Mouse (Mus musculus) thymus, adult 18-20 months (tissue): ENCODE data around the gene Garnl3.
"Not testable (repeated sequence)": the region's sequence is repeated elsewhere in the genome, so short reads cannot be mapped to it uniquely, and the experiment has no call there.

Experiments
- DNase-seq, 2 experiments: peaks; one replicate each; pipeline ENCODE4 v3.0.0; 2022; ENCODE audit warnings: mixed read lengths in 2 of 2

The Garnl3 gene

GRCm38 (mm10) chr2:33018026-33018425 lies 113.4 kb downstream of the Garnl3 start:
- no peak for DNase-seq

- DNase-seq, result no peak
Measured at GRCm38 (mm10) chr2:33017191-33017590, 114.3 kb downstream of the Garnl3 start.

- DNase-seq, result no peak
Measured at GRCm38 (mm10) chr2:33014877-33015276, 116.6 kb downstream of the Garnl3 start.

- DNase-seq, result not testable (repeated sequence)
Measured at GRCm38 (mm10) chr2:33009055-33009454, 122.4 kb downstream of the Garnl3 start.

GRCm38 (mm10) chr2:33005041-33005440 lies 126.4 kb downstream of the Garnl3 start:
- no peak for DNase-seq

- no peak for DNase-seq
Measured at GRCm38 (mm10) chr2:33002144-33002543, 129.3 kb downstream of the Garnl3 start.

- DNase-seq, result no peak
Measured at GRCm38 (mm10) chr2:32999752-33000151, 131.7 kb downstream of the Garnl3 start.

- no peak for DNase-seq
Measured at GRCm38 (mm10) chr2:32997792-32998191, 133.7 kb downstream of the Garnl3 start.

- DNase-seq, result no peak
Measured at GRCm38 (mm10) chr2:32997081-32997480, 134.4 kb downstream of the Garnl3 start.

GRCm38 (mm10) chr2:32992130-32992529 lies 139.3 kb downstream of the Garnl3 start:
- no peak for DNase-seq

- no peak for DNase-seq
Measured at GRCm38 (mm10) chr2:32990167-32990832, 141.2 kb downstream of the Garnl3 start.

- DNase-seq, result no peak
Measured at GRCm38 (mm10) chr2:32989376-32989775, 142.1 kb downstream of the Garnl3 start.

GRCm38 (mm10) chr2:32985844-32986243 lies 145.6 kb downstream of the Garnl3 start:
- no peak for DNase-seq

- no peak for DNase-seq
Measured at GRCm38 (mm10) chr2:32983617-32984016, 147.8 kb downstream of the Garnl3 start.

GRCm38 (mm10) chr2:32982700-32983099 lies 148.8 kb downstream of the Garnl3 start:
- DNase-seq, result no peak

GRCm38 (mm10) chr2:32981725-32982271 lies 149.7 kb downstream of the Garnl3 start, which contains the start of gene Slc2a8:
Gene Slc2a8, minus strand, starts transcription at chr2:32982083.
- DNase-seq, result peak; percentile 73 to 76

- no peak for DNase-seq
Measured at GRCm38 (mm10) chr2:32981281-32981680, 150.2 kb downstream of the Garnl3 start.

- DNase-seq, result no peak
Measured at GRCm38 (mm10) chr2:32979675-32980074, 151.8 kb downstream of the Garnl3 start.

GRCm38 (mm10) chr2:32978675-32979074 lies 152.8 kb downstream of the Garnl3 start:
- DNase-seq, result no peak

GRCm38 (mm10) chr2:32977114-32977513 lies 154.3 kb downstream of the Garnl3 start:
- DNase-seq, result no peak

- no peak for DNase-seq
Measured at GRCm38 (mm10) chr2:32974216-32974615, 157.2 kb downstream of the Garnl3 start.

GRCm38 (mm10) chr2:32971235-32971634 lies 160.2 kb downstream of the Garnl3 start:
- no peak for DNase-seq

GRCm38 (mm10) chr2:32969326-32969725 lies 162.1 kb downstream of the Garnl3 start:
- DNase-seq, result no peak

GRCm38 (mm10) chr2:32968024-32968614 lies 163.3 kb downstream of the Garnl3 start:
- no peak for DNase-seq
